Mouse (Mus musculus) heart, postnatal 10 days (tissue): ENCODE data around the gene Abcc4. TPM values are rescaled to one million over a fixed set of nuclear protein-coding genes. Genes with fewer than 3 reads are reported as not detected.

Experiments
- DNase-seq, 2 experiments: peaks; one replicate each; pipeline ENCODE4 v3.0.0; 2021
- intact Hi-C: fragments of 180-260 bp; cut with DNase I; formaldehyde crosslinking; loops from one replicate; pipeline ENCODE4 v1.15.1; 2025
- total RNA-seq, 2 experiments: library from RNA; stranded (reverse); gene quantifications; 2 replicates each; pipeline ENCODE4 v1.2.3; 2021

Abcc4 gene
- total RNA-seq, 2 experiments from 2014 or later: 5.2 to 6.2 TPM

DNA sequence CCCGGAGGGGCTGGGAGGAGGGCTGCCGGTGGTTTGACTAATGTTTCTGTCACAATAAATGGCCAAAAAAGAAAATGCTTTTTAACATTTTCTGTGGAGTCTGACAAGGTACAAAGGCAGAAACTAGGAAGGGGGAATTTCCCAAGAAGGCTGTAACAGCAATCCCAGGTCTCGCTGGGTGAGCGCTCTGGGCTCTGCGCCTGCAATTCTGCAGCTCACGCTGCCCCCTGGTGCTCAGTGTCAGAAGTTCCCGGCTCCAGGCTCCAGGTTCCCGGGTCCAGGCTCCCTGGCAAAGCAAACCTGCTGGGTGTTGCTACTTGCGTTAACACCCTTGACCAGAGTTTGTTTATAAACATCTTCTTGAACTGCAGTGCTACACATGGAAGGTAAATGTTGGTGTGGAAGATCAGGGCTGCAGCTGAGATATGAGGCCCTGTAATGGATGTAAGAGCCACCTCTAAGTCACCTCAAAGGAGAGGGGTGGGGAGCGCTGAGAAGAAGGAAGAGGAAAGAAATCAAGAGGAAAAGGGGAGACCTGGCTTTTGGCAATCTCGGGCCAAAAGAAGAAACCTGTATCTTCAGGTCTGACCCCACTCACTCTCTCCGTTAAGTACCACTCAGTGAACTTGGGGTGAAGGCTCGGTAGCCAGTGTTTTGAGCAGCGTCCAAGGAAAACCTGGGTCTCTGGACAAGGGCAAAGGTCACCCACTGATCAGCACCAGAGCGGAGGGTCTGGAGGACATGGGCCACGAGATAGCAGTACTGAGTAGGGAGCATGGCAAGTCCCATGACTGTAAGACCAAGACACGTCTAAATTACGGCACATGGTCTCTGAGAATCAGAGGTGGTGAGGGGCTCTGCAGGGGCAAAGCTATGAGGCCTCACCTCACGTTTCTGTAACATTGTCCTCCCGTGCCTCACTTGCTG is 114.3 kb downstream of the Abcc4 start:
- peak; percentile 79 to 88 for DNase-seq
- intact Hi-C loops: loop anchor here (1.0 to 5.0 kb wide), 6 partner anchors 84 to 584 kb away; partner anchors contain the start of gene Sox21

DNA sequence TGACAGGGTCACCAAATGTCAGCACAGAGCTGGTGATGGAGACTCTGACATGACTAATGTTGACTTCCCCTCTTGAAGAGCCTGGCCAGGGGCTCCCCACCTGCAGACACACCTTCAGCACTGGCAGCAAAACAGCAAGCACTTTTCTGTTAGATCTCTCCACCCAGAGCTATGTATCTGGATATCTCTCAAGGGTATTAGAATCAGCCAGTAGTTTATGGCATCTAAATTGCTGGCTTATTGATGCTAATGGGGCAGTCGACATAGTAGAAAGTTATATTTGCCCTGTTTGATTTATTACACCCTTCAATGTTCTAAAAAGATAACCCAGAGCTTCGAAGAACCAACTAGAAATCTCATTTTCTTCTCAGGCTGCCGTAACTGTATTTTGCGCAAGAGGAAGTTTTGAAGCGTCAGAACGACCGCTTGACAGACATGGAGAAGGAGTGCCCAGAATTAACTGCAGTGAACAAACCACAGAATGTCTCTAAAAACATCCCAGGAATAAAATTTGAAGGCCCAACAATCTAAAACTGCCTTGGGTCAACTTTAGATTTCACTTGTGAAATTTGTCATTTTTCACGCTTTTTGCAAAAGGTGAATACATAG is 123.6 kb downstream of the Abcc4 start:
- intact Hi-C loops: no loop called here
- no peak for DNase-seq

DNA sequence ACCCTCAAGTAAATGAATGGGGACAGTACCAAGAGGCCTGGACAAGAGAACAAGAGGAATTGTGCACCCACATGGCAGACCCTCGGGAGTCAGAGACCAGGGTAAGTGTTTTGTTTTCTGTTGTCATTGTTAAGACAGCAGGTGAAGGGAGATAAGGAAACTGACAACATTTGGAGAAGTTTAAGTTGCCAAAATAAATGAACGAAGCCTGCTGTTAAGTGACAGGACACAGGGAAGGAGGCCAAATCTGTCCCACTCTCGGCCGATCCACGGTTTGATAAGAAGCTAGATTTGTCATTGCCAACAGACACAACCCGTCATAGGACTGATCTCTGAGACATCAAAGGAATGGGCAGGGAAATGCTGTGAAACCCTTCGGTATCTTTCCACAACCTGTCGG is 124.3 kb downstream of the Abcc4 start:
- intact Hi-C loops: no loop called here
- no peak for DNase-seq

DNA sequence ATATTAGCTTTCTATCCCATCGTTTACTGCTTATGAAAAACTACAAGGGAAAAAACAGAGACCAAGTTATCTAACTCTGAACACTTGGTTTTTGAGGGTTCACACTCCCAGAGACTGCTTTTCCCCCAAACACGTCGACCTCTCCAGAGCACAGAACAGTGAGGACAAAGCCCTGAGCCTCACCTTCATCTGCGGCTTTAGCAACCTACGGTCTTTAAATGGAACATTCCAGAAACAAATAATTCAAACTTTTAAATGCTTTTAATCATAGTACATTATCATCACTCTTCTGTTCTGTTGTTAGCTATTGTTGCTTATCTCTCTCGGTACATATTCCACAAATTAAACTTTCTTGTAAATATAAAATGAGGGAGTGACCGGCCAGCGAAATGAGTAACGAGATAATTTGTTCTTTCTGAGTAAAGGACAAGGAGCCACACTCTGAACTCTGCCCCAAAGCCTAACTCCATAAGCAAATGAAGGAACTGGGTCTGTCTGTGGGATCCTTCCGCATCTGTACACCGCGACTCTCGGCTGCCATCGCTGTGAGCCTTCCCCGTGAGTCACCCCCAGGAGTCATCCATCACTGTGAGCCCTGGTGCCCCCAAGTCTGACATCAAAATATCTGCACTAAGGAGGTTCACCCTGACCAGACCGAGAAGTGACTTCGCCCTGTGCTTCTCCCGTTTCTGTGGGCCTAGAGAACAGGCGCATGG is 126.8 kb downstream of the Abcc4 start:
- intact Hi-C loops: no loop called here
- DNase-seq: no peak

DNA sequence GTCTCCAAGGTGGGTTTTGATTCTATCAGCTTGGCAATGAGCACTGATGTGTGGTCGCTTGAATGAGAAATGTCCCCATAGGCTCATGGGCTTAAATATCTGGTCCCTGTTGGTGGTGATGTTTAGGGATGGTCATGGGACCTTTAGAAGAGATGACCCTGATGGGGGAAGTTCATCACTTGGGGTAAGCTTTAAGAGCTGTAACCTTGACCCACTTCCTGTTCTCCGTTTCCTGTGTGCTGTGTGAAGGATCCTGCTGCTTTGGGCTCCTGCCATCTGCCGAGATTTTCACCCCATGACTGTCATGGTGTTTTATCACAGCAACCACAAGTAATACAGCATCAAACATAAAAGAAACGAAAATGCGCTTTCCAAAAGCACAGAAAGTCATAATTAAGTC is 128.1 kb downstream of the Abcc4 start:
- no peak for DNase-seq
- intact Hi-C loops: no loop called here

DNA sequence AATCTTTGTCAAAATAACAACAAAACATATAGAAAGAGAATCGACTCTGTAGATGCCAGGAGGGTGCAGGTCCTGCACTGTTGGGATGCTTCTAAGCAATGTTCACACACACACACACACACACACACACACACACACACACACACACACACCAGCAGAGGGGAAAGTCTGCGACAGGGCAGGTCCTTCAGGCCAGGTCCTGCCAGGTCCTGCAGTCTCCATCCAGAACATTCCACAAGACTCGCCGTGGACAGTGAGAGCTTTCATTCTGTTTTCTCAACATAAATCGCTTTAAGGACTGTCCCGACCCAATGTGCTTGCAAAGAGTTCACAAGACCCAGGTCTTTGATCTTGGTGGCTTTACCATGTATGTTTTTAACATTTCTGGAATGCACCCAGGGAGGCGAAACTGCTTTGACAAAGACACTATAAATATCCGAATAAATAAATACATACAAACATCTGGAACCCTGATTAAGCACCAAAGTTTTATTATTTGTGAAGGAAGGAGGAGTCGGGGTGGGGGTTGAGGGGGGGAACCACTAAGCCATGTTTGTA is 133.3 kb downstream of the Abcc4 start:
- intact Hi-C loops: no loop called here
- no peak for DNase-seq

DNA sequence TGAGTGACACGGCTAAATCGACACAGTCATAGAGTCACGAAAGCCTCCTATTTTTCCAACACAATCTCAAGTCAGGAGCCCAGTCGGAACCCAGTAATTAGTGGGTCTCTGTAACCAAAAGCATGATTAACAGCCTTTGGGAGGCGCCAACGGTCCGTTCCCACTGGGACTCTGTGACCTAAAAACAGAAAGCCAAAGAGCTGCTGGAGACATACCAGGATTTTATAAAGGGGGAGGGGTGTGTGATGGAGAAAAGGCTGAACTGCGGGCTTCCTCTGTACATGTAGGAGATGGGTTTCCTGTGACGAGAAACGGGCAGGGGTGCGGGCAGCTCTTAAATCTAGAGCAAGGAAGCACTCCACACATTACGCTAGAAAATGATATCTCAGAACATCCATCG is 136.4 kb downstream of the Abcc4 start:
- intact Hi-C loops: no loop called here

DNA sequence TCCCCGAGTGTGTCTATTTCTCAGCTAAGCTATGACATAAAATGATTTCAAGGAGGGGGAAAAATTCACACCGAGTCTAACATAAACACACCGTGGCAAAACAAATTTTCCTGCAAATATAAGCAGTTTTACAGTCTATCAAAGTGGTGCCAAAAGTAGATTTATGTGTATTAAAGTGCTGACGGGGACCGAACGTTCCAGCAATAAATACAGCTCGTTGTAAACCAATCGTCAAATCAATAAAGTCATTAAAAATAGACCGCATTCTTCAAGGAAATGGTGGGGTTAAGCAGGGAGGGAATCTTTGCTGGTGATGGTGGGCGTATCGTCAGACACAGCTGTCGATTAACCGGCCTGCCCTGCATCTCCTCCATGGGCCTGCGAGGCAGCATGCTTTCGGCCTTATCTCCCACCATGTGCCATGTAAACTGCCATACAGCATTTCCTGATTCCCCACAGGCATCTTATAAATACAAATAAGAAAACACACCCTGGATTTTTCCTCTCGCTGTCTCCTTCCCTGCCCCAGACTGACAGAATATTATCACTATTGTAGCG is 137.8 kb downstream of the Abcc4 start:
- intact Hi-C loops: no loop called here
- DNase-seq: no peak

More for the DNA sequence above, 136.4 kb downstream of the Abcc4 start:
- no peak for DNase-seq

DNA sequence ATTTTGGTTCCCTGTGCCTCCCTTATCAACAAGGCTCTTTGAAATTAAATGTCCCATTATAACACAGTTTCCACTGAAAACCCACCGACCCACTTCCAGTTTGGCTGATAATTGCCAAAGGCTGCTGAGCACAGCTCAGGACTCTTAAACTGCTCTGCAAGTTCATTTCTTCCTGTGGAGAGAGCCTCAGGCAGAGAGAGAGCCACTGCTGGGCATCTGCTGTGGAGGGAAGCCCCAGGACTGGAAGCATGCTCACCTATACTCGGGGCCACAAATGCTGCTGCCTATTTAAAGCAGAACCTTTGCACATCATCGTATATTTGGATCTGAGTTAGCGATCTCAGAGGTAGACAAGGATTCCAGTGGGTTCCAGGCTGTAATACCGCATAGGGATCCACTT is 139.2 kb downstream of the Abcc4 start:
- intact Hi-C loops: no loop called here
- DNase-seq: no peak

DNA sequence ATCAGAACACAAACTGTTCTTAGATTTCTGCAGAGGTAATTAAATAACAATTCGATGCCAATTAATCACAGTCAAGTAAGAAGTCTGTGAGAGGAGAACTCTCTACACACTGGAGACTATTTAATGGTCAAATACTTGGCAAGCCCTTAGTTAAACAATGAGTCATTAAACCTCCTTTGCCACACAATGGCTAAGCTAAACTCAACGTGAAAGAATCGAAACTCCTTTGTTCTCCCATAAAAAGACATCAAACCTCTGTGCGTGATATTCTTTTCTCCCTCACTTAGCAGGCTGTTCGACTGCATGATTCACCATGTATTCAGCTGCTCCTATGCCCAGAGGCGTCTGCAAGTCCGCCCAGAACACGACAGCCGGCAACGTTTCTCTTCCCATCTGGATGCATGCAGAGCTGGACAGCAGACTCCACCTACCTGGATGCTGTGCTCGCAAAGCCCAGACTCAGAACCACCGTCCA is 139.8 kb downstream of the Abcc4 start:
- intact Hi-C loops: no loop called here
- DNase-seq: no peak

DNA sequence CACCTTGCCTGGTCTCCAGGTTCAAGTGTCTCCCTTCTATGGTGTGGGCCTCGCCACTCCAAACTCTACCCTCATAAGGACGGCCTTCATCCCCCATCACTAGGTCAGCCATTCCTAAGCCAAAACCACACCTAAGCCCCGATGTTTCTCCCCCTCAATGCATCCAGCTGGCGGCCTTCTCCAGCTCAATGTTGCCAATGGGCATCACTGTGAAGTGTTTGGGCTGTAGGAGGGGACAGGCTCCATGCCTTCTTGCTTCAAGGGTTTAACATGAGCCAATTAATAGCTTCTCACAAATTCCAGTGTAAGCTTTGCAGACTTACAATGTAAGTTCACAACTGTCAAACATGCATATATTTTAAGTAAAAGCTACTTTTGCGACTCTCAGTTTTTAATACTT is 140.3 kb downstream of the Abcc4 start:
- no peak for DNase-seq
- intact Hi-C loops: no loop called here

DNA sequence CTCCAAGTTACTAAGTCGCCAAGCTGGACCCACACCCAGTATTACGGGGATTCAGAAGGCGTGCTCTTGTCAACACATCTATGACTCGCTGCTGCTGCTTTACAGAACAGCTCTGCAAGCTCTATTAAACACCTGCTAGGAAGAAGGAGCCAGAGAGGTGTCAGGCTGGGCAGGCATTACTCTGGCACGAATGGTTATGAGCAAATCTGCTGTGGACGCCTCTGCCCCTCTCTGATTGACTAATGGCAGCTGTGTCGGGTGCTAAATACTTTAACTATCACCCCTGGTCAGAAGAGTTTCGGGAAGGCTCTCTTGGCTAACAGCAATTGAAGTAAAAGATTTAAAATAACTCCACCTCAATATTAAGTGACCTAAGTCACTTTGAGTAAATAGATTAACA is 142.4 kb downstream of the Abcc4 start:
- DNase-seq: no peak
- intact Hi-C loops: no loop called here

DNA sequence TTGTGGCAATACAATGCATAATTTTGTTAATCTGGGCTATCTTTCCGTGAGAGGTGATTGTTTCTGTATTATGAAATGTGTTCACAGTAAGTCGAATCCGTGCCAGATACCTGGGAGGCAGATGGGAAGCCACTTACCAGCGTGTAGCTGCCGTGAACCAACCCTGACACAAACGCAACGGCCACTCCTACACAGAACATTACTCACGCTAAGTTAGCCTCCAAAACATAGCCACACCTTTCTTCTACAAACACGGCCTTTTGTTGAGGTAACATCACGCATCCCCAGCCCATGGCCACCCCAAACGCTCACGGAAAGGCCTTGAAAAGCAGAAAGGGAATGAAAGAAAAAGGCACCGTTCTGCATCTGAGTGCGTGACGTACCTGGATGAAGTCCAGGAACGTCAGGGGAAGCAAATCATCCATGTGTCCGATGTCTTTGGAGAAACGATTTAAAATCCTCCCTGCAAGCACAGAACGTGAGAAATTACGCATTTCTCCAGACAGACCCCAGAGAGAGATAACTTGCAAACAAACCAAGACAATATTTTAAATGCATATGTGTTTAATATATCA is 153.0 kb downstream of the Abcc4 start:
- DNase-seq: no peak
- intact Hi-C loops: no loop called here

DNA sequence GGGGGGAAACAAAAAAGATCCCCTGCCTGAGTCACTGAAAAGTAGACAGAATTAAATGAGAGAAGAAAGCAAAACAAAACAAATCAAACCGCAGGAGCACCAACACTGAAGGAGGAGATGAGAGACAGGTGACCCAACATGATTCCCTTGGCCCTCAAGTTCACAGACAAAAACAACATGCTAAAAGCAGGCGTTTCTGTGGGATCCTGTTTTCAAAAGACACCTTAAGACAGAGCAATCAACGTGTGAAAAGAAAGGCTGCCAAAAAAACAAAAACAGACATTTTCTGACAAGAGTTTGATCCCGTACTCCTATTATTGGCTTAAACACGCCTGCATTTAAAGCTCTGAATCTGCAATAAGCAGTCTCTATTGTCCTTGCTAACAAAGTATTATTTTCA is 153.6 kb downstream of the Abcc4 start:
- intact Hi-C loops: no loop called here
- DNase-seq: no peak

DNA sequence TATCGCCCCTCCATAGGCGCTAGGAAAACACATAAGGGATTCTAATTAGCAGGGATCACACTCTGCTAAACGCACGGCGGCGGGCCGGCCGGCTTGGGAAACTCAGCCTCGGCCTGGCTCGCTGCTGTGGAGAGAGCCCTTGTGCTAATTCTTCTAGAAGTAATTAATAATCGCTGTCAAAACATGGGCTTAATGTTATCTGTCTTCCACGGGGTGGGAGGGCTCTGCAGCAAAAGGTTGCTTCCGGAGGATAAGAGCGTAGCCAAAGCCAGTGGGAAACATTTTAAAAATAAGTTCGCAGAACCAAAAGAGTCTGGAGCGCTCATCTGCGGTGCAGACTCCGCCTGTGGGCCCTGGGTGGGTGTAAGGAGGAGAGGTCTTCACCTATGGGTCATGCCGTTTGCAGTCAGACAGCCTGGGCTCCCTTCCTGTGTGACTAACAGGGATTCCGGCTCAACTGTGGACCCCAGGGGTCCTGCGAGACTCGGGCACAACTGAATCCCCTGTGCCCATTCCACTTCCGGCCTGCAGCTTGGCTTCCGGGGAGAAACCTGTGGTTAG is 154.2 kb downstream of the Abcc4 start:
- DNase-seq: peak; percentile 32 to 47

DNA sequence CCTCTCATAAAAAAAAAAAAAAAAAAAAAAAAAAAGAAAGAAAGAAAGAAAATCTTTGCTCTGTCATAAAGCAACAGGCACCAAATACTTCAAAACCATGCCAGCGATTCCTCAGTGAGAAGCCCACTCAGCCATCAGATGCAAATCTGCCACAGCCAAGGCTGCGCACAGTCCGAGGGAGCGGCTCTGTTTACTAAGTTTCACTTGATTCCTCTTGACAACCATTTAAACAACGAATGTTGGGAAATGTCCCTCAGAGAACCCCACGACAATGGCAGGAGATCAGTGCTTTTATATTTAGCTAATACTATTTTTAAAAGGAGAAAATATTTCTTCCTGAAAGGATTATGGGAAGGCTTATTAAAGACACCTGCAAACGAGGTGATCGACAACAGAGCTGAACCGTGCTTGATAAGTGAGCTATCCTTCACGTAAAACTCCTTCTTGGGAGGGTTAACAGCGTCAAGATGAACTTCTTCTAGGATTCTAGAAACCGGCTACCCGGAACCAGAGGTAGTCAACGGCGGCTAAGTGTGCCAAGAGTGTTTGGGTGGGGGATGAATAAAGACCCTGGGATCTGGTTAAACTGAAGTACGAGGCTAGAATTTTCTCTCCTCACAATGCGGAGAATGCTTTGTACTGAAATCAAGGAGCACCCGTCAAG is 154.8 kb downstream of the Abcc4 start:
- intact Hi-C loops: no loop called here
- DNase-seq: peak in 1 of 2 experiments; percentile 13

More for the DNA sequence above, 154.2 kb downstream of the Abcc4 start:
- intact Hi-C loops: no loop called here

DNA sequence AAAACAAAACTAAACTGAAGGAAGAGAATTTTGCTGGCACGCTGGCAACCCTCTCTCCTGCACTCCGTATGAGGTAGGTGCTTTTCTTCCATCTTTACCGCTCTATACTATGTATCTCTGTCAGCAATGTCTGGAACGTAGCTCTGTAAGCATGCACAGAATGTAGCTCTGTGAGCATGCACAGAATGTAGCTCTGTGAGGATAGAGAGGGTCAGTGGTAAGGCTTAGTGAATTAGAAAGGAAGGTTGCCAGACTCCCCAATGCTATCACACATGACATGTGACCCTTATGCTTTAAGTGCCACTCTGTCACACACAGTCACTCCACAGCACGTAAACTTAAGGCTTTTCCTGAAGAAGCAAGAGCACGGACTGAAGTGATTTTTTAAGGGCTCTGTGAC is 161.5 kb downstream of the Abcc4 start:
- intact Hi-C loops: no loop called here
- no peak for DNase-seq

DNA sequence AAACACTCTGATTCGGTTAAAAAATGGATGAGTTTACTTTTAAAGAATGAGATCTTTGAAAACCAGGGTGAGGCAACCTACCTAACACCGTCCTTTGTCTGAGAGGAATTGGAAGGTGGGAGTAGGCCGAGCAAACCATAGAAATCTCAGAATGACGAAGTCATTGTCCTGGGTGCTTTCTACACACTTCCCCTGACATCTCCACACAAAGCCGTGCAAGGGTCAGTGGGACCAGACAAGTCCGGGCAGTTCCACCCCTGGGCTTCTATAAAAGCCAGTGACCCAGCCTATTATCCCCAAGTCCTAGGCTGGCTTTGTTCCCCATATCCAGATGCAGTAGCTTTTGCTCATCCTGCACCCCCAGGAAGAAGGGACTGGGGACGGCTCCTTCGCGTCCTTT is 163.1 kb downstream of the Abcc4 start:
- no peak for DNase-seq
- intact Hi-C loops: no loop called here

DNA sequence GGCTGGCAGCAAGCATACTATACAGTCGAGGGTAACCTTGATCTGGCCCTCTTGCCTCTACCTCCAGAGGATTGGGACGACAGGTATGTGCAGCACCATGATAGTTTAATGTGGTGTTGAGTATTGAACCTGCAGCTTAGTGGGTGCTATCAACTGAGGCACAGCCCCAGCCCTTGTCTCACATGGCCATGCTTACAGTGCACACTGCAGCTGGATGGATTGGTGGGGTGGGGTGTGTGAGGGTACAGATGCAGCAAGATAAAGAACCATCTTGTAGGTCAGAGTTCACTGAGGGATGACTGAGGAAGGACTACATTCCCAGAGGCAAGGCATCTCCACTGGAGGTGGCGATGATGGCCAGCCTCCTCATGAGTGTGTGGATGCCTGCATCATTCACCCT is 174.5 kb downstream of the Abcc4 start:
- intact Hi-C loops: no loop called here
- DNase-seq: no peak
